Mouse (Mus musculus) adrenal gland, postnatal 10 days (tissue): ENCODE results near the gene Sstr4. TPM values are rescaled to one million over a fixed set of nuclear protein-coding genes. Genes with fewer than 3 reads are reported as not detected.

Experiments used
- DNase-seq: peaks from one replicate; pipeline ENCODE4 v3.0.0; 2021; ENCODE audit warnings: mixed read lengths
- long read RNA-seq, 2 experiments: library from polyadenylated mRNA; stranded (forward); transcript quantifications; one replicate each; pipeline ENCODE4 v2.0.0; 2021
- total RNA-seq, 2 experiments: library from RNA; stranded (reverse); gene quantifications; 2 replicates each; pipeline ENCODE4 v1.2.3; 2021

Gene Sstr4
- under 1 TPM; 0.55 to 0.60 TPM for total RNA-seq
- long read RNA-seq, experiment 1: 0 reads
- long read RNA-seq, experiment 2: 0 reads

DNA sequence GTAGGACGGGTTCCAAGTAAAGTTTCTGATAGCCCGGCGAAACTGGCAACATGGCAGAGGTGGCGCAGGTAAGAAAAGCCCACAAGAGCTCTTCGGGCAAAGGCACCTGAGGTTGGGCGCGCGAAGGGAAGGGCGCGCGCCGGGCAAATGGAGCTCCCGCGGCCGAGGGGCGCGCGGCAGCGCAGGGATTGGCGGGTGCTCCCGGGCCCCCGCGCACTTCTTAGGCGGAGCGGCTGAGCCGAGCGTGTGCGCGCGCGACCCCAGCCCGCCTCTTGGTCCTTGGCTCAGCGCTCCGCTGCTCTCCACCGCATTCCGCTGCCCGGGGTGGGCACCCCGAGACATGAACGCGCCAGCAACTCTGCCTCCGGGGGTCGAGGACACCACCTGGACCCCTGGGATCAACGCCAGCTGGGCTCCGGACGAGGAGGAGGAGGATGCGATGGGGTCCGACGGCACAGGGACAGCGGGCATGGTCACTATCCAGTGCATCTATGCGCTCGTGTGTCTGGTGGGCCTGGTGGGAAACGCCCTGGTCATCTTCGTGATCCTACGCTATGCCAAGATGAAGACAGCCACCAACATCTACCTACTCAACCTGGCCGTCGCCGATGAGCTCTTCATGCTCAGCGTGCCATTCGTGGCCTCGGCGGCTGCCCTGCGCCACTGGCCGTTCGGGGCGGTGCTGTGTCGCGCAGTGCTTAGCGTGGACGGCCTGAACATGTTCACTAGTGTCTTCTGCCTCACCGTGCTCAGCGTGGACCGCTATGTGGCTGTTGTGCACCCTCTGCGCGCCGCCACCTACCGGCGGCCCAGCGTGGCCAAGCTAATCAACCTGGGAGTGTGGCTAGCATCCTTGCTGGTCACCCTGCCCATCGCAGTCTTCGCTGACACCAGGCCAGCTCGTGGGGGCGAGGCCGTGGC lies at the start of gene Sstr4:
TSS of gene Sstr4 (plus strand) at position 214 of the 921 bp plus-strand sequence.
- DNase-seq: peak; percentile 59

DNA sequence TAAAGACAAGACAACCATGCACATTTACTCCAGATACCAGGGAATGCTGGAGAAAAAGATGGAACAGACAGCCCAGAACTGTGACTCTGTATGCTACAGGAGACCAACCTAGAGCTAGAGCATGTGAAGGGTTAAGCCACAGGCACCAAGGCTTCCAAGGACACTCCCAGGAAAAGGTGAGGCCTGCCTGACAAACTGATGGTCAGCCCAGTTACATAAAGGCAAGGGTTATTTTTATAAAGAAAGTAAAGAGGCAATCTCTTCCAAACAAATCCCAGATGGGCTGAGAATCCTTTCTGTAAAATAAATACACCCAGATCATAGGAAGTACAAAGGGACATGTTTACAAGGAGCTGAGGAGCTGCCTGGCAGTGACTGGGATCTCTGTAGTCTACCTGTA lies 49.8 kb upstream of the Sstr4 start:
- no peak for DNase-seq

DNA sequence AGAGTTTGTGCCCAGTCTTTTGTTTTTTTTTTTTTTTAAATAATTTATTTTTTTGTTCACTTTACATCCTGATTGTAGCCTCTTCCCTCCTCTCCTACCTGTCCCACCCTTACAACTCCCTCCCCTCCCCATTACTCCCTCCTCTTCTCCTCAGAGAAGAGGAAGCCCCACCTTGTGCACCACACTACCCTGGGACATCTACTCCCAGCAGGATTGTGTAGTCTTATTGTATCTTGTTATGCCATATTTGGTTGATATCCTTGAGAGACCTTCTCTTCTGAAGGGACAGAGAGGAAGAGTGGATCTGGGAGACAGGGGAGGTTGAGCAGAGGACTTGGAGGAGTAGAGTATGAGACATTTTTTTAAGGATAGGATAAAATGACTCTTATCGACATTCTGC lies 48.2 kb upstream of the Sstr4 start:
- no peak for DNase-seq

DNA sequence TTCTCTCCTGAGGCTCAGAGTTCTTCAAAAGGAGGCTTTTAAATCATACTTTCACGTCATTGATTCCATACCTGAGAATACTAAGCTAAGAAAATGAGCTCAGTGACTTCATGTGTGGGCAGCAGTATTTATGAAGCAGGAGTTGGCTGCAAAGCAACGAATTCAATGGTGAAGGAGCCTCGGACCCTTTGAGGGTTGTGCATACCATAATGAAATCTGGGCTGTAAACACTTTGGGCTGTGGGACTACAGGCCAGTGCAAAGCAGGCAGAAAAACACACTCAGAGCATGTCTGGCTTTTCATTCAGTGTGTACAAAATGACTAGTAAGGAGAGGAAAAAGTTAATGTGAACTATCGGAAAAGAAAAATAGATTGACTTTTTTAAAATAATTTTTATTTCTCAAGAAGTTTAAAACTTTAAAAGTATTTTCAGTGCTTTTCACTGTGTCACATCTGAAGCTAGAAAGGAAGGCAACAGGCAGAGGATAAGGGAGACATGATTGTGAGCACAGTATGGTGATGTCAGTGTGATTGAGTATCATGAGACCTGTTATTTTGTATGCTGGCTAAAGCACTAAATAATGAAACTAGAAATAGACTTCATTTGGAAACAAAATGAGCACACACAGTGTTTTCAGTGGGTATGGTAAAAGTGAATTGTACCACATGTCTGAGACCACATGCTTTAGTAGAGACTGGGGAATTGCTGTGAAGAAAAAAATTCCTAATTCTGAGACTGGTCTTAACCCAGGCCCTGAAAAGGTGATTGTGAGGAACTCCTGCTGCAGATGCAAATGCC lies 45.4 kb upstream of the Sstr4 start:
- DNase-seq: no peak

- no peak for DNase-seq
These were observed 44.7 kb upstream of the Sstr4 start for GRCm38 (mm10) chr2:148350460-148350859.

DNA sequence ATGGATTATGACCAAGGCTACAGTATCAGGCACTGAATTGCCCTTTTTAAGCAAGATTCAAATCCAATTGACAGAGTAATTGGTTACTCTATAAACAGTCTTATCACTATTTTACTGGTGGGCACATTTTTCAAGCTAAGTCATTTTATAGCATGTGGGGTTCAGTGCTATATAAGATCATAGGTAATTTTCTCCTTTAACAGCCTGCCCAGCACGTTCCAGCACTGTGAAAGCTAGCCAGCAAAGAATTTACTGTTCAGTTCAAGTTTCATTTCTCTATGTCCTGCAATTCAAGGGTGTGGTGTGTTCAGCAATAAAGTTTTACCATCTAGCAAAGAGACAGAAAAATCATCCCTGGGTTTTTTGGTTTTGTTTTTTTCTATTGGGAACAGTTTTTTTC lies 42.5 kb upstream of the Sstr4 start:
- DNase-seq: no peak

DNA sequence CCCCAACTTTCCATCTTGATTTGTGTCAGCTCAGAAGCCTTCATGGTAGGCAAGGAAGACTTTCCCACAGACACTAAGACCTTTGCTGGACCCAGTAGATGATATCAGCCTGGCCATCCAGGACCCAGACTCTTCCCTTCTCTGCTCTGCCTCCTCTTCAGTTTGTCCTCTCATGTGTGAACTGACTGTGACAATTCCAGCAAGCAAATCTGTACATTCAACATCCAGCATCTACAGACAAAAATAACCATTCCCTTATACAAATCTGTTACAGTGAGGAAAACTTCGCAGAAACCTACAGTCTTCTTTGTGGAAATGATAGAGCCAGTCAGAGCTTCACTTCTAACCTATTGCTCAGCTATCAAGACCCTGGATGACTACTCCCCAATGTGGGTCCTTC lies 38.0 kb upstream of the Sstr4 start:
- no peak for DNase-seq

GRCm38 (mm10) chr2:148364536-148364935 lies 30.6 kb upstream of the Sstr4 start:
- no peak for DNase-seq

- DNase-seq: no peak
These were observed 29.9 kb upstream of the Sstr4 start for GRCm38 (mm10) chr2:148365227-148365626.

- no peak for DNase-seq
These were observed 23.2 kb upstream of the Sstr4 start for GRCm38 (mm10) chr2:148371743-148372630.

GRCm38 (mm10) chr2:148373602-148374071 lies 21.5 kb upstream of the Sstr4 start:
- no peak for DNase-seq

DNA sequence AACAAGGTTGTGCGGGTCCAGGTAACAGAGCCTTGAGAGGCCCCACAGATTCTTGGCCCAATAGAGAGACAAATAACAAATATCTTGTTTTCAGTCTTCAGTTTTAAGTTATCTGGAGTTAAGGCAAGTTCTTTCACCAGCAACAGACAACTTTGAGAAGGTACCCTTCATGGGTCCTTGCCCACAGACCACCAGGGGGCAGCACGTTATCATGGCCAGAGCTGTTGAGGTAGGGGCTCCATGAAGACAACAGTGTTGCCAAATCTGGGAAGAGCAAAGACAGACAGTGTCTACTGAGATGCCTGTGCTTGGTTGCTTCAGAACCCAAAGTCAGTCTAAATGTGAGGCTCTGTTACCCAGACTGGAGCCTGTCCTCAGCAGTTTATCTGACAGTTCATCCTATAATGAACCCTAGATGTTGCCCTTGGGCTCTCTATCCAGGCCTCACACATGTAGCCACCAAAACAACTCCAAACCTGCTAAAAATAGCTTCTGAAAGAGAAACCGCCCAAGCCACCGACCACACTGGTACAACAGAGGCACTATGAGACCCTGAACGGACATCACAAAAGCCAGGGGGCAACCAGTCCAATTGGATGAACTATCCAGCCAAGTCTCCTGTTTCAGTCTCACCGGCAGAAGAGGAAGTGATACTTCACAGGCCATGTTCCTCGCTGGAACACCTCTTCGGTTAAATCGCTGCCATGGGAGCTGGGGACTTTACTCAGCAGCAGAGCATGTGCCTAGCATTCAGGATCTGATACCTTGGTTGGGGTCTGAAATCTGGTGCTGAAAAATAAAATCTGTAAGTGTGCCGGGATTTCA lies 19.6 kb upstream of the Sstr4 start:
- peak; percentile 58 for DNase-seq

DNA sequence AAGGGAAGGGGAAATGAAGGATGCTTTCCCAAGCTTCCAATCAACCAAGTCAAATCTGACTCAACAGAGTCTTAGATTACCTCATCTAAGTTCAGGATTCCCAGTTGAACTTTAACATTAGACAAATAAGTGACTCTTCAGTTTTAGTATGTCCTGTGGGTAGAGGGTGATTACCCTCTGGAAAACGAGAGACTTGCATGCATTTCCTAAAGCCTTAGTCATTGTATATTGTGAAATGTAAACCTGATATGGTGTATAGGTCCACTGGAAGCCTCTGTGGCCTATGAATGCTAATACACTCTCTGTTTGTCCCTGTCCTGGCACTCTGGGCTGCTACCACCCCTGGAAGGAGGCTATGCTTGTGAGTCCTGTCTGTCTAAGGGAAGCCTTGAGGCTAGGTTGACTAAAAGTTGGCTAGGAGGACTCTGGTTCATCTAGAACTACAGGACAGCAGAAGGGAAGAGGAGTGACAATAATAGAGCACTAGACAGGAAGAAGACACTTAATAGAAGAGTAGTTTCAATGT lies 16.3 kb upstream of the Sstr4 start:
- DNase-seq: no peak

GRCm38 (mm10) chr2:148379899-148380413 lies 15.2 kb upstream of the Sstr4 start:
- no peak for DNase-seq

DNA sequence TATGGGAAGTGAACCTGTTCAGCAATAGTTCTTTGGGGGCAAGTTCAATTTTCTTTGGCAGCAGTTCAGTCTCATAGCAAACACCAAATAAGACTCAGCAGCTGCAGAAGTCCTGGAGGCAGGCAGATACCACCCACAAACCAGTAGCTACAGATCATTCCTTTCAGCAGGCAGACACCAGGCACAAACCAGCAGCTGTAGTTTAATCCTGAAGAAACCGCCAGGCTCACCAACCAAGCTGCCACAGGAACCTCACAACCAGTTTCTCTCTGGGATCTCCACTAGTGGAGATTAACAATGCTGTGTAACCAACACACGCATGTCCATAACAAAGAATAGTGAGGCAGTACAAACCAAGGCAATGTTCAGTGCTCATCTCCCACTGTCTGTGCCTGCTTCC lies 14.1 kb upstream of the Sstr4 start:
- DNase-seq: no peak

- DNase-seq: no peak
These were observed 8.7 kb upstream of the Sstr4 start for GRCm38 (mm10) chr2:148386476-148386875.

- no peak for DNase-seq
These were observed 8.2 kb upstream of the Sstr4 start for GRCm38 (mm10) chr2:148386927-148387326.

DNA sequence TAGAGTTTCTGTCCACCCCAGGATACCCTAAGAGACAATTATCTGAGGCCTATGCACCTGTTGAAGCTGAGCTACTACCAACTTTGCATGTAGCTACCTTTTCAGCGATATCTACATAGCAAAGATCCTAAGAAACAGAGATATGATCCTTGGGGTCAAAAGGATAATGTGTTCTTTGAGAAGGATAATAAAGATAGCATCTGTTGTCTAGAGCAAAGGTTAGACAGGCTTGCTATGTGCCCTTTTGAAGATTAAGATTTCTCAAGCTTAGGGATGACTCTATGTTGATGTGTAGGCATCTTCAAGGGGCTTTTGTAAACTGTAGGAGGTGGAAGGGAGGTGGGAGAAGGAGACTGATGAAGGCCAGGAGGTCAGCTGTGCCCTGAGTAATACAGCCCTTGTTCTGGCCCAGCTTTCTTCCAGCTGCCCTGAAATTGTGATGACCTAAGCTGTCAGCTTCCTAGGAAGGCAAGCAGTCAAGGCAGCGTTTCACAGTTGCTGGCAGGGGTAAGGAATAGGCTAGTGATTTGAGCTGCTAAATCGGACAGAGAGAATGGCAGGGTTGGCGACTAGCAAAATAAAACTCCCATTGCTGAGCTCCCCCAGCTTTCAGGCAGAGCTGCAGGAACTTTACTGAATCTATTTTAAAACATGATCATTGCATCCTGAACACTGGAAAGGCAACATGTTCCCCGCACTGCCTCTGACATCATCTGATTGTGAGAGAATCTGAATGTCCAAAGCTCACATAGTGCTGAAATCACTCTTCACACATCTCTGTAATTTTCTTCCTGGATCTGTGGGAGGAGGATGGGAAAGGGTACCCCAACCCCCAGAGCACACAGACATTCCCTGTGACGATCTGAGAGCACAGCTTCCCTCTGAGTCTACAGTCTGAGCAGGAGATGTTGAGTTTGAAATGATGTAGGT lies 7.2 kb upstream of the Sstr4 start:
- no peak for DNase-seq

- no peak for DNase-seq
These were observed 2.0 kb upstream of the Sstr4 start for GRCm38 (mm10) chr2:148393149-148393548.
